Mouse (Mus musculus) megakaryocyte, adult 5-6 weeks (primary cell): Measurements from ENCODE around the gene Olfr832. TPM values are rescaled to one million over a fixed set of nuclear protein-coding genes. Genes with fewer than 3 reads are reported as not detected.
"Not testable (repeated sequence)": the region's sequence is repeated elsewhere in the genome, so short reads cannot be mapped to it uniquely, and the experiment has no call there.

ENCODE experiments used
- ATAC-seq: 2 replicates; pipeline ENCODE4 v1.8.0; 2016; ENCODE audit warnings: mild to moderate bottlenecking, inconsistent platforms; ENCODE audit not compliant: poor library complexity, severe bottlenecking
- total RNA-seq, 2 experiments: library from RNA; stranded (forward) in 1 of 2; stranded (reverse) in 1 of 2; fragments of 153-499, 151-499 nt in 1 of 2; fragments of 221-1000, 200-1000 nt in 1 of 2; gene quantifications; 2 replicates each; pipeline versions ENCODE4 v1.2.3 to v1.2.4; 2015 to 2017

Gene Olfr832
- total RNA-seq (2015) (not detected in 2 replicates), total RNA-seq (2017) (not detected in 2 replicates)

DNA sequence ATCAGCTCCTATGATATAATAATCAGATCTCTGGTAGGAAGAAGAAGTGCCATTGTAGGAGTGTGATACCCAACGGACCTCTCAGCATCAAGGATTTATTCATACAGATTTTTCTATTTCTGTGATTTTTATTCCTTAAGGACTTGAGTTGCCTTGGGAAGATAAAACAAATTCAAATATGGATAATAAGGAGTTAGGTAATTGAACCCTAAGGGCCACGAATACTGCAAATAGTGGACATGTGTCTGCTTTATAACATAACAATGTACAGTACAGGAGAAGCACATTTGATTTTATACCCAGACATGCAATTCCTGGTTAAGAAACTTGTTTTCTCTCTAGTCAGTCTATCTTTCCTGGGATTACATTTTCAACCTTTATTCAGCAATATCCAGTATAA lies at the start of gene Olfr832:
Gene Olfr832 (plus strand): TSS at position 301 of the 400 bp plus-strand sequence.
- ATAC-seq = not testable (repeated sequence)

DNA sequence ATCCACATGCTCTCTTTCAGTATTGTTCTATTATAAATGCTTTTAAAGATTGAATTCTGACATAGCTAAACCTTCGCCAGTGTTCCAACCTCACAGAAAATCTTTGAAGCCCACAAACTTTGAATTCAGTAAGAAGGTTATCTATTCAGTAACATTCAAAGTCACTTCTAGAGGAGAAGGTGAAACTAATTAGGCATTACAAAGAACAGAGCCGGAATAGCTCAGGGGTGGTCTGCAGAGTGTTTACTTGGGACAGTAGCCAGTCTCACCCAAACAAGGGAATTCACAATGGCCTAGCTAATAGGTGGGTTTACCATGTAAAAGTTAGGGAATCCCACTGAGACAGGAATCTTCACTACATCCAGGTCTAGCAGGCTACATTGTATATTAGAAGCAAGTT lies 29.2 kb upstream of the Olfr832 start:
- ATAC-seq = not testable (repeated sequence)

DNA sequence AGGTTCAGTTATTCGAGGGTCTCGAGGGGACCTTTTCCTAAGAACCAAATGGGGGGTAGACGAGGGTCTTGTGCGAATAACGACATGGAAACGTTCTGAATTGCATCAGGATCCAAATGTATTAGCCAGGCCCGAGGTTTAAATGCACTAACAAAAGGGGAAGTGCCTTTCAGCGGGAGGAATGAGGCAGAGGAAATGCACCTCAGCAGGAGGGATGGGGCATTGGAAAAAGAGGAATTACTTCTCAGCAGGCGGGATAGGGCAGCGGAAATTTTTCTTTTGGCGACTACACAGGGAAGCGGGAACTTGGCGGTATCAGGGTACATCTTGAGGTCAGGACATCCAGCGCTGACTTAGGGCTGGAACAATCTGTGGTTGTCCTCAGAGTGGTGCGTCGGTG lies 9.0 kb upstream of the Olfr832 start:
- not testable (repeated sequence) for ATAC-seq

DNA sequence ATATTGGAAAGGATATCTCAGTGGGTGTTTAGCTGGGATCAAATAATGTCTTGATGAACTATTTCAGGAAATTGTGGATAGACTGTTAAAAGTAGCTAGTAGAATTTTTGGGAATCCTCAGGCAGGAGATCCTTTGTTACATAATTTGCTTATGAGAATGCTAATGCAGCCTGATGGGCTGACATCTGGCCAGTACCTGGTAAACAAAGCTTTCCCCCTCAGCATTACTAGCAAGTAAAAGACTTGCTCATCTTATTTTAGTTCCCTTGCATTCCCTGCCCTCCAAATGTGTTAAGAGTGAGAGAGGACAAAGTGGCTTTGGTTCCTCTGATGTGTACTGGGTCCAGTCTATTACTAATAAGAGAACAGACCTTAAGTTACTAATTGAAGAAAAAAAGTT lies 25.1 kb downstream of the Olfr832 start:
- ATAC-seq = no peak

DNA sequence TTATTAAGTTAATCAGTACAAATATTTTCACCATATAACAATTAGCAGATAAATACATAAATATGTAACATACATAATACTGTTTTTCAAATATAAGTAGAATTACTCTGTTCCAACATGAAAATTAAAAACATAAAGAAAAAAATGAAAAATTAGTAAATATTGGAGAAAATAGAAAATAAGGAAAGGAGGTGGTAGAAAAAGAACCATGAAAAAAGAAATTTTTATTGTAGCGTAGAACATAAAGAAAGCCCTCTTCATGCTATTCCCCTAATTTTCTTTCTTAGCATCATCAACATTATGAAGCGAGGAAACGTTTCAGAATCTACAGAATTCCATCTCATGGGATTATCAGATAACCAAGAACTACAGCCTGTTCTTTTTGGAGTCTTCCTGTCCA lies 50.8 kb downstream of the Olfr832 start, which contains the start of gene Olfr834:
Gene Olfr834 (plus strand): TSS at position 301 of the 400 bp plus-strand sequence.
- no peak for ATAC-seq

Other genes with a start within 250 kb of the Olfr832 start
- not detected in 2 replicates for gene Olfr24, start 173.1 kb upstream of the Olfr832 start, total RNA-seq (2015)
- gene Olfr24, start 173.1 kb upstream of the Olfr832 start, total RNA-seq (2017) = not detected in 2 replicates
- not detected in 2 replicates for gene Olfr828, start 117.6 kb upstream of the Olfr832 start, total RNA-seq (2015)
- gene Olfr828, start 117.6 kb upstream of the Olfr832 start, total RNA-seq (2017) = not detected in 2 replicates
- gene Olfr829, start 82.2 kb upstream of the Olfr832 start, total RNA-seq (2015) = not detected in 2 replicates
- gene Olfr829, start 82.2 kb upstream of the Olfr832 start, total RNA-seq (2017) = not detected in 2 replicates
- not detected in 2 replicates for gene Olfr830, start 62.4 kb upstream of the Olfr832 start, total RNA-seq (2015)
- gene Olfr830, start 62.4 kb upstream of the Olfr832 start, total RNA-seq (2017) = not detected in 2 replicates
- gene Olfr834, start 50.9 kb downstream of the Olfr832 start, total RNA-seq (2015) = not detected in 2 replicates
- not detected in 2 replicates for gene Olfr834, start 50.9 kb downstream of the Olfr832 start, total RNA-seq (2017)
- not detected in 2 replicates for gene Olfr835, start 95.6 kb downstream of the Olfr832 start, total RNA-seq (2015)
- not detected in 2 replicates for gene Olfr835, start 95.6 kb downstream of the Olfr832 start, total RNA-seq (2017)
- gene Olfr836, start 183.3 kb downstream of the Olfr832 start, total RNA-seq (2015) = not detected in 2 replicates
- not detected in 2 replicates for gene Olfr836, start 183.3 kb downstream of the Olfr832 start, total RNA-seq (2017)
- gene Olfr837, start 199.2 kb downstream of the Olfr832 start, total RNA-seq (2015) = not detected in 2 replicates
- gene Olfr837, start 199.2 kb downstream of the Olfr832 start, total RNA-seq (2017) = not detected in 2 replicates
- not detected in 2 replicates for gene Olfr839-ps1, start 240.2 kb downstream of the Olfr832 start, total RNA-seq (2015)
- gene Olfr839-ps1, start 240.2 kb downstream of the Olfr832 start, total RNA-seq (2017) = not detected in 2 replicates